Mouse (Mus musculus) ES-Bruce4 (cell line): Measurements from ENCODE around the gene Recql. TPM values are rescaled to one million over a fixed set of nuclear protein-coding genes. Genes with fewer than 3 reads are reported as not detected.

Source experiments
- H3K27ac ChIP-seq: 2 replicates; pipeline ENCODE4 v1.5.1; 2012; ENCODE audit warnings: low read length, inconsistent platforms; ENCODE audit not compliant: insufficient read depth
- H3K27me3 ChIP-seq: 2 replicates; pipeline ENCODE4 v1.6.1; 2012; ENCODE audit warnings: mild to moderate bottlenecking, low read length, inconsistent platforms; ENCODE audit not compliant: control insufficient read depth, poor library complexity, insufficient read depth, severe bottlenecking
- H3K36me3 ChIP-seq: 2 replicates; pipeline ENCODE4 v1.6.1; 2012; ENCODE audit warnings: inconsistent platforms, mild to moderate bottlenecking, low read length, moderate library complexity; ENCODE audit not compliant: control insufficient read depth, poor library complexity, insufficient read depth, severe bottlenecking
- H3K4me1 ChIP-seq: one replicate; pipeline ENCODE4 v1.8.1; 2011; ENCODE audit warnings: low read length; ENCODE audit not compliant: control insufficient read depth, insufficient read depth
- H3K4me3 ChIP-seq: 2 replicates; pipeline ENCODE4 v1.5.1; 2011; ENCODE audit warnings: low read depth, mild to moderate bottlenecking, low read length
- H3K9ac ChIP-seq: 2 replicates; pipeline ENCODE4 v1.6.1; 2012; ENCODE audit warnings: low read depth, mild to moderate bottlenecking, inconsistent platforms; ENCODE audit not compliant: poor library complexity, severe bottlenecking
- H3K9me3 ChIP-seq: replicated peaks from 2 replicates; pipeline ENCODE4 v1.6.1; 2012; ENCODE audit warnings: mild to moderate bottlenecking, low read length, inconsistent platforms; ENCODE audit not compliant: control insufficient read depth, poor library complexity, insufficient read depth, severe bottlenecking
- CTCF ChIP-seq: IDR thresholded peaks from one replicate; pipeline ENCODE4 v1.8.1; 2011; ENCODE audit warnings: low read depth, low read length
- EP300 ChIP-seq: IDR thresholded peaks from 2 replicates; pipeline ENCODE4 v1.6.1; 2011; ENCODE audit warnings: low read depth, low read length; ENCODE audit not compliant: insufficient read depth
- POLR2A ChIP-seq: IDR thresholded peaks from one replicate; pipeline ENCODE4 v1.8.1; 2011; ENCODE audit warnings: low read length; ENCODE audit not compliant: insufficient read depth
- polyA plus RNA-seq: library from polyadenylated mRNA; stranded (reverse); fragments of >200 nt; gene quantifications from 2 replicates; pipeline ENCODE4 v1.2.4, GENCODE M21; 2011; ENCODE audit warnings: low read depth; ENCODE audit not compliant: missing spikeins, insufficient read depth, insufficient read length

Recql gene
- polyA plus RNA-seq, 1 experiment: 55.0 TPM

GRCm38 (mm10) chr6:142317106-142317505, 69.8 kb downstream of the Recql start:
- TF ChIP-seq EP300: no peak
- TF ChIP-seq CTCF: no peak
- no peak for TF ChIP-seq POLR2A
- Histone ChIP-seq H3K36me3 (no peaks in the 10 kb centered on the region), H3K4me3 (no peak overlapping the region), H3K27ac (no peak overlapping the region), H3K9me3 (no peaks in the 10 kb centered on the region; the same call in 1 of the 2 replicates), H3K4me1 (no peaks in the 10 kb centered on the region), H3K9ac (no peak overlapping the region), H3K27me3 (no peaks in the 10 kb centered on the region)

- H3K36me3 ChIP-seq: no peaks in the 10 kb centered on the region
- H3K4me3 ChIP-seq: no peak overlapping the region
- H3K27ac ChIP-seq: no peak overlapping the region
- no peaks in the 10 kb centered on the region for H3K4me1 ChIP-seq
- TF ChIP-seq EP300 (no peak), POLR2A (no peak), CTCF (no peak)
- H3K27me3 ChIP-seq: no peaks in the 10 kb centered on the region
- no peak overlapping the region for H3K9ac ChIP-seq
- no peaks in the 10 kb centered on the region; the same call in 1 of the 2 replicates for H3K9me3 ChIP-seq
These were observed 72.6 kb downstream of the Recql start for GRCm38 (mm10) chr6:142314285-142314684.

- H3K9me3 ChIP-seq: no peaks in the 10 kb centered on the region
- no peaks in the 10 kb centered on the region for H3K27me3 ChIP-seq
- TF ChIP-seq EP300: no peak
- TF ChIP-seq CTCF: no peak
- no peak for TF ChIP-seq POLR2A
- no peak overlapping the region for H3K4me3 ChIP-seq
- no peak overlapping the region for H3K9ac ChIP-seq
- no peak overlapping the region for H3K27ac ChIP-seq
- H3K4me1 ChIP-seq: no peaks in the 10 kb centered on the region
- H3K36me3 ChIP-seq: no peaks in the 10 kb centered on the region
These were observed 81.8 kb downstream of the Recql start for GRCm38 (mm10) chr6:142305076-142305475.

Other genes with a start within 250 kb of the Recql start
- gene Slco1a6, start 178.6 kb downstream of the Recql start, polyA plus RNA-seq: not detected in 2 replicates
- not detected in 2 replicates for gene Iapp, start 88.7 kb downstream of the Recql start, polyA plus RNA-seq
- gene Slco1a5, start 64.1 kb downstream of the Recql start, polyA plus RNA-seq: not detected in 2 replicates
- gene Pyroxd1, start 41.4 kb downstream of the Recql start, polyA plus RNA-seq: 9.9 and 11.0 TPM in 2 replicates
- 61.4 and 68.0 TPM in 2 replicates for gene Golt1b, start 134 bp upstream of the Recql start, polyA plus RNA-seq
- 0.47 TPM in 1 of 2 replicates, not detected in the other for gene Spx, start 26.4 kb upstream of the Recql start, polyA plus RNA-seq
- gene Gys2, start 86.0 kb upstream of the Recql start, polyA plus RNA-seq: not detected in 2 replicates
- 661 and 669 TPM in 2 replicates for gene Ldhb, start 120.9 kb upstream of the Recql start, polyA plus RNA-seq
- gene Kcnj8, start 184.5 kb upstream of the Recql start, polyA plus RNA-seq: not detected in 2 replicates